Mouse (Mus musculus) thymus, postnatal 25 days (tissue): ENCODE measurements around the gene Slc15a4.
A peak's percentile ranks its signal among the peaks of the same experiment; 100 is the strongest.

Experiments
- DNase-seq: peaks from one replicate; pipeline ENCODE4 v3.0.0; 2022

Gene Slc15a4

DNA sequence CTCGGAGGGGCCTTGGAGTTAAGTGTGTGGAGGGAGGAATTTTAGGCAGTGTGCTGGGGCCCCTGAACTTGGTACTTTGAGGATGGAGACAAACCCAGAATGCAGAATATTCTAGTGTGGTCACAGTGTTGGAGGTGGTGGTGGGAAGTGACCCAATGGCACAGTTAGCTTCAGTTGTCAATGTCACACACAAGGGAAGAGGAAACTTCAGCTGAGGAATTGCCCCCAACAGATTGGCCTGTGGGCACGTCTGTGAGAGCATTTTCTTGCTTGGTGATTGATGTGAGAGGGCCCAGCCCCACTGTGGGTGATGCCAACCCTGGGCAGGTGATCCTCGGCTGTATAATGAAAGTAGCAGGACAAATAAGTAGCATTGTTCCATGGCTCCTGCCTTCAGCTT, 13.9 kb downstream of the Slc15a4 start:
- no peak for DNase-seq

DNA sequence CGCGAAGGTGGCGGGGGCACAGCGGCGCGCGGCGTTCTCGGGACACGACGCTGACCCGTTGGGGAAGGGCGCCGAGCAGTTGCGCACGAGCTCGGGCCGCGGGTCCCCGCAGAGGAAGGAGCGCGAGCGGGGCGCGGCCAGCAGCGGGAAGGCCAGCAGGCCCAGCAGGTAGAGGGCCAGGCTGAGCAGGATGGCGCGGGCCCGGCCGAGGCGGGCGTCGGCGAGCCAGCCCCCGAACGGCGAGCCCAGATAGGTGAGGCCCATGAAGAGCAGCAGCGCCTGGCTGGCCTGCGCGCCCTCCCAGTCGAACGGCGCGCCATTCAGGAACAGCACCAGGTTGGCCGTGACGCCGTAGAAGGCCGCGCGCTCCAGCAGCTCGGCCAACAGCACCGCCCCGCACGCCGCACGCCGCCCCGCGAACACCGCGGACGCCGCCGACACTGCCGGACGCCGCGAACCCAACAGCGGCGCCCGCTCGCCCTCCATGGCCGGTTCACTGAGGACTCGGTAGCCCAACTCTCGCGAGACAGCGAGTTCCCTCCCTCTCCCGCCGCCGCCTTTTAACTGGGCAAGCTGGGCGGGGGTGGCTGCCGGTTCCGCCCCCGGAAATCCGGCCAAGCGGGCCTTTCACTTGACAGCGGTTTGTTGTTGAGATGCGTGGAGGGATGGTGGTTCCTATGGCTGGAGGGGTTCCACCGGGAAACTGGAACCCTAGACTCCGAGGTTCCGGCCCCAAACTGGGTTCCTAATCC, 15.6 kb downstream of the Slc15a4 start:
- peak; percentile 95 for DNase-seq

DNA sequence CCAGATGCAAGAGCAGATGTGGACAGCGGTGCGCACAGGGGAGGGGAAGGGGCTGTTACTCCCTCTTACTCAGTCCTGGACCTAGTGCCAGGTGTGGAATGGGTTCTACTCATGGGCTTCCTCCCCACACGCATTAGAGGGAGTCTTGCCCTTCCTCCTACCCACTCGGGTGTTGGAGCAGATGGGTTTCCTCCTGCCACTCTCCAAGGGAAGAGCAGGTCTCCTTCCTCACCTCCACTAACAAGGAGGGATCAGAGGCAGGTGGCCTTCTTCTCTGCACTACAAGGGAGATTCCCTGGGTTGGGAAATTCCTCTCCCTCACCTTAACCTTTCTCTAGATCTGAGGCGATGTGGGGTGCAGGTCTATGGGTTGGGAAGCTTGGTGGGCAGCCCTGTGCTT, 16.5 kb downstream of the Slc15a4 start:
- peak; percentile 8 for DNase-seq

- no peak for DNase-seq
Measured at GRCm38 (mm10) chr5:127615459-127615858, 17.2 kb downstream of the Slc15a4 start.

GRCm38 (mm10) chr5:127612397-127612796, 20.3 kb downstream of the Slc15a4 start:
- no peak for DNase-seq

DNA sequence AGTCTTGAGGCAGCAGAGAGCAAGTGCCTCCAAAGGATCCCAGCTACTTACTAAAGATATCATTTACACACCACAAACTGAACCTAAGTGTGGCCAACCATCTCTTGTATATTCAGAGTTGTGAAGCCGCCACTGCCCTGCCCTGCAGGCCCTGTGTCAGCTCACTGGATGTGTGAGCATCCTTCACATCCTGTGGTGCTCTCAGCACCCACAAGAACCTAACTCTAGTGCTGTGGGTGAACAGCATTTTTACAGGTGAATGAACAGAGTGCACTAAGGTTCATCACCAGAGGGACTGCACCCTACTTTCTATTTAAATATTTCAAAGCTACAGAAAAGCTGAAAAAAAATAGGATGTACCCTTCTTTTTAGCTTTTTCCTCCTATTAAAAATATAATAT, 20.8 kb downstream of the Slc15a4 start:
- DNase-seq, result no peak

DNA sequence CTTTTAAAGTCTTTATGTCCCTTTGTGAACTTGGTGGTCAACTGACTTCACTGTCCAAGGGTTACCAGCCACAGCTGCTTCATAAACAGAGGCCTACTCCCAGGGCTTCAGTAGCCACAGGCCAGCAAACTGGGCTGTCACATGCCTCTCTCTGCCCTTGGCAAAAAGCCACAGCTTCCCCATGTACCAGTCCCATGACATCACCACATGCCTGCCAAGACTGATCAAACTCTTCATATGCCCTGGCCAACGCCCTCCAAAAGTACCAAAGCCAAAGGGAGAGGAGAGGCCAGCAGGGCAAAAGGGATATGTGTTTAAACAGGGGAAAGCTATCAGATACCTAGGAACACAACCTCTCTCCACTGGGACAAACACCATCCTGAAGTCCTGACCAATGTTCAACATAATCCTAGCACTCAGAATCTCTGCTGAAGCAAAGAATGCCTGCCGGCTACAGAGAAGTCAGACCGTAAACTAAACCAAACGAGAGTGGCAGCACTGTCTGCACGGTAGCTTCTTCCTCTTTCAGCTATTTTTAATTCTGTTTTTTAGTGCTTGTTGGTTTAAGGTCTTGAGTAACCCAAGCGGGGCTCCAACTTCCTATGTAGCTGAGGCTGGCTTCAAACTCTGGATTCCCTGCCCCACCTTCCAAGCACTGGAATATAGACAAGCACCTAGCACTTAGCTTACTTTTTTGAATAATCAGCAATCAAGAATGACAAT, 21.7 kb downstream of the Slc15a4 start:
- DNase-seq, result peak; percentile 5

DNA sequence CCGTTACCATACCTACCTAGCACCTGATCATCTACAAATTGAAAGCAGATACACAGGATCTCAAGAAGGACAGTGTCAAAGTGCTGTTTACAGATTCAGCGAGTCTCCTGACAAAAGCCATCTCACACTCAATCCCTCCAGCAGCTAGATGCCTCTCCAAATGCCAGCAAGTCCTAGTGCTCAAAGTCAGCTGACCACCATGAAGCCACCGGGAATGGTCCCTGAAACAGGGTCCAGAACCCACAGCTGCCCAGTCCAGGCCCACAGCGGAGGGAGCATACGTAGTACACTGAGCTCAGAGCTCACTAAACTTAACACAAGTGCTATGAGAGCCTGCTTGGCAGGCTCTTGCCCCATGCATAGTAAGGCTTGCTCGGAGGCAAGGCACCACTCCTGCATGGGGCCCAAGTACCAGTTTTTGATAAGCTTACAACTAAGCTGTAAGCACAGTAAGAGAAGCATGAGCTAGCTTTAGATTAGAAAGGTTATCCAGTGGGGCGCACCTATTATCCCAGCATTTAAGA, 23.4 kb downstream of the Slc15a4 start:
- DNase-seq, result no peak

DNA sequence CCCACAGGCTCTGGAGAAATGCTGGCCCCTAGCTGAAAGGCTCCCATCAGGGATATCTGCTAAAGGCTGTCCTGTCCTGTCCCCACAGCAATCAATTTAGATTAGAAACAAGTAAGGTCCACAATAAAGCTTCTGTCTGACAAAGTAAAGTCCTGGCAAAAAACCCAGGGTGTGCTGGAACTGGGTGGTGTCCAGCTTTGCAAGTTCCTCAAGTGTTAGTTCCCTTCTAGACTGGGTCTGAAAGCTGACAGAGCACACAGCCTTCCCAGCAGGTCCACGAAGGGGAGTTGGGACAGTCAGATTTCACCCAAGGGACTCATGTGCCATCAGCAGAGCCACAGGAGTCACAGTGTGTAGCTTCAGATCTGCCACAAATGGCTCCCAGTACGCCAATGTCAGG, 25.2 kb downstream of the Slc15a4 start:
- DNase-seq, result no peak

- no peak for DNase-seq
Measured at GRCm38 (mm10) chr5:127602996-127603395, 29.7 kb downstream of the Slc15a4 start.

- no peak for DNase-seq
Measured at GRCm38 (mm10) chr5:127596862-127597261, 35.8 kb downstream of the Slc15a4 start.

GRCm38 (mm10) chr5:127595676-127596075, 37.0 kb downstream of the Slc15a4 start:
- DNase-seq, result no peak

GRCm38 (mm10) chr5:127592854-127593253, 39.8 kb downstream of the Slc15a4 start:
- peak; percentile 11 for DNase-seq

DNA sequence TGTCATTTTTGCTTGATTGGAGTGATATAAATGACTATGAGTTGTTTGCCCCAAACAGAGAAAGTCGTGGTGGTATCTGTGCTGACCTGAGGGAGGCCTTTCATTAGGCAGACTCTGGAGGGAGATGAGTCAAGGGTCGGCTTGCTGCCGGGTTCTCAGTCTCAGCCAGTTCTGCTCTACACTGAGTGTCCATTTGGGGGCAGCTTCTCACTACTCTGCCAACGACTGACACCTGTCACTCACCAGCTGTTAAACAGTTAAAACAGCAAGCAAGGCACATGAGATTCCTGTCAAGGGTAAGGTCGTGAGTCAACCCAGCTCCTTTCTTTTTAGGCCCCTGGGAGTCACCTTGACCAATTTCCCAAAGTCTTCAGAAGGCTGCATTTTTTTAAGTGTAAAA, 40.3 kb downstream of the Slc15a4 start:
- DNase-seq, result no peak

DNA sequence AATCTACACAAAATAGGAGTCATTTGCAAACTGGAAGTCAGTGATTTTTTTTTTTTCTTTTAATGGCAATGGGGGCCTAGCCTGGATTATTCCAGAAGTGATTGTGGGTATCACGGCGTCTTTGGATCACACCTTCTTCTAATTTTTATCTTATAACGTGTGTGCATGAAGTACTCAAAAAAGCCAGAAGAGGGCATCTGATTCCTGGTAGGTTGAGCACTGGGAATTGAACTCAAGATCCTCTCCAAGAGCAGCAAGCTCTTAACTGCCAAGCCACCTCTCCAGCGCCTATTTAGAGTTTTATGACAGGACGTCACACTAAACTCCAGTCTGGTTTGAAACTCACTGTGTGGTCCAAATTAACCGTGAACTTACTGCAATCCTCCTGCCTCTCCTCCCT, 44.8 kb downstream of the Slc15a4 start:
- no peak for DNase-seq

DNA sequence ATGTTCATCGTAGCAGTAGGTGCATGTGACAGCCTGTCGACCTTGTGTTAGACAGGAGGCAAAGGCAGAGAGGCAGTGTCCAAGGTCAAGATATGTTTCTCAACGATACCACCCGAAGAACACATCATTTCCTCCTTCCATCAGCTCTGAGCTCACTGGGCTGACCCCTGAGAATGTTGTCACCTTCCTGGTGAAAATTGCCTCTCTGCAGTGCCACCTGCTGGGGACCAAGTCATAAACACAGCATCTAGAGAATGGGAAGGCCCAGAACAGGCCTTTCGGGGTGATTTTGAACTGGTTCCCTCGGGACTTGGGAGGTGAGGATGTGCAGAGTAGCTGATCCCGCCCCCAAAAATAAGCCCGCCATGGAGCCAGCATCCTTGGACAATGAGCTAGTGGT, 49.0 kb downstream of the Slc15a4 start:
- DNase-seq, result no peak

- DNase-seq, result no peak
Measured at GRCm38 (mm10) chr5:127577419-127577818, 55.3 kb downstream of the Slc15a4 start.

DNA sequence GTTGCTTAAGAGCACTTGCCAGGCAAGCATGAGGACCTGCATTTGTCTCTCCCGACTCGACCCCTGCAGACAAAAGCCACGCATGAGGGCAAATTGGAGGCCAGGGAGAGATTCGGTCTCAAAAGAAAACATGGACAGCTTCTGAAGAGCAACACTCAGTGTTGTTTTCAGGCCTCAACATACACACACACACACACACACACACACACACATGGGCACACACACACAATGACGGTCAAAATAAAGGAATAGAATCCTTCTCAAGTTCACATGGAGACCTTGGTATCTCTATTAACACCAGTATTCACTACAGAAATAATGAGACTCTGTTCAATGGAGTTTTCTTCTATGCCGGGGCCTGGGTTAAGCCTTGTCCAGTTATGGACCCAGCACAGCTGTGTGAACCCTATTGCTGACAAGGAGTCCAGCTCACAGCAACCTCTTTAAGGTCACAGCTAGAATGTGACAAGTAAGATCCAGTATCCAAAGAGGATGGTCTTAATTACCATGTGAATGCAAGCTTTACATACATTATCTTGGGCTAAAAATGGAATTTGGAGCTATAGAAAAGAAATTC, 65.4 kb downstream of the Slc15a4 start:
- DNase-seq, result no peak

DNA sequence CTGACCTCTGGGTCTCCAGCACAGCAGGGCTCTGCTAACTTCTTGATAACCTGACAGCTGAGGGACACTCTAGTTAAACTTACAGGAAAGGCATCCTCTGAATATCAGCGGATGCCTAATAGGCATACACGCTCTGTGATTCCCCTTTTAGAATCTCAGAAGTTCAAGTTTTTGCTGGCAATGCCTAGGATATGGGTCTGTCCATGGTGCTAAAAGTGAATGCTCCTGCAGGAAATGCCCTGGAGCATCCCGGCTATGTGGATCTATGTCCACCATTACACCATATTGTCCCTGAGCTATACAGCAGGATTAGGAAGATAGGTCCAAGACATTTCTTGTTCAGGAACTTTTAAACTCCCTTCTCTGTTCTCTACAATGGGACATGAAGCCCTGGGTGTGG, 71.6 kb downstream of the Slc15a4 start:
- no peak for DNase-seq

GRCm38 (mm10) chr5:127548136-127548535, 84.6 kb downstream of the Slc15a4 start:
- DNase-seq, result no peak

DNA sequence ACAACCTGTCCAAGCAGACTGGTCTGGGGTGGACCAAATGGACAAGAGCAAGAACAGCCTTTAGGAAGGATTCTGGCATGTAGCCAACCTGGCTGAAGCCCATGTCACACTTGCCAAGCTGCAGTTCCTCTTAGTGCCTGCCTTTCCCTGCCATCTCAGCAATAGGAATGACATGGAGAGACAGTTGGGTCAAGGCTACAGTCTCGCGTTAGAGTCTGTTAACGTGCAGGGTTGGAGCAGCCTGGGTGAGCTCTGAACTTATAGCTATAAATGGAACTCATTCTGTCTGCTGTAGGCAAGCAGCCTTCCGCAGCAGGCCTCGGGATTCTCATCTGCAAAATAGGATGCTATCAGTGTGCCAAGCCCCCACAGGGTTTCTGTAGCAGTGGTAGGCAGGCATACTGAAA, 86.1 kb downstream of the Slc15a4 start:
- DNase-seq, result no peak
